Mouse (Mus musculus) liver, postnatal 0 days (tissue): ENCODE measurements at regions not wholly inside any gene's neighbourhood (a gene's known extent, or its start where the extent isn't known, plus 50 kb on each side); places are given as distances from the start of the nearest gene placed in this dataset.

Source experiments
- CTCF ChIP-seq: sonication (generic); IDR thresholded peaks from 2 replicates; pipeline ENCODE4 v1.5.1; 2016; ENCODE audit warnings: antibody characterized with exemption, low read depth
- EP300 ChIP-seq: IDR thresholded peaks from 2 replicates; pipeline ENCODE4 v1.6.1; 2016; ENCODE audit warnings: antibody characterized with exemption, low read depth, mild to moderate bottlenecking

GRCm38 (mm10) chr4:58698828-58699227, 88.7 kb downstream of the Olfr267 start:
- no peak for TF ChIP-seq CTCF
- no peak for TF ChIP-seq EP300
